Mouse (Mus musculus): Measurements from ENCODE around the gene Ttc21b. TPM values are rescaled to one million over a fixed set of nuclear protein-coding genes. Genes with fewer than 3 reads are reported as not detected.

The Ttc21b gene
- polyA plus RNA-seq, 1 experiment from 2014 or later: 11.1 TPM

GRCm38 (mm10) chr2:66178848-66179215, 77.6 kb downstream of the Ttc21b start:
- H3K9me3 ChIP-seq (ENCODE audit: control insufficient read depth, low read length): no peaks in the 10 kb centered on the region
- WGBS: 17% methylated on average over 5 of the region's 5 CpGs
- H3K4me3 ChIP-seq (ENCODE audit: low read length): no peak overlapping the region
- no peaks in the 10 kb centered on the region for H3K36me3 ChIP-seq (ENCODE audit: control insufficient read depth, insufficient read depth, low read length)
- H3K27ac ChIP-seq (ENCODE audit: low read depth, low read length): peak overlapping the region; percentile 11; the same call in 1 of the 2 replicates
- H3K27me3 ChIP-seq (replicated peaks; ENCODE audit: control insufficient read depth, insufficient read depth, low read length): no peaks in the 10 kb centered on the region
- H3K9ac ChIP-seq (ENCODE audit: low read depth, low read length): no peak overlapping the region
- peaks cover 22% of the 10 kb centered on the region for H3K4me1 ChIP-seq (ENCODE audit: control insufficient read depth, insufficient read depth, low read depth, low read length)
- peak overlapping the region; percentile 49 for H3K4me2 ChIP-seq (ENCODE audit: low read length)
- 0 out of 2 replicates have a peak, but pooled peaks have one; percentile 22 for ATAC-seq

GRCm38 (mm10) chr2:66177886-66178847, 78.2 kb downstream of the Ttc21b start:
- H3K36me3 ChIP-seq (ENCODE audit: control insufficient read depth, insufficient read depth, low read length): no peaks in the 10 kb centered on the region
- peaks cover 22% of the 10 kb centered on the region for H3K4me1 ChIP-seq (ENCODE audit: control insufficient read depth, insufficient read depth, low read depth, low read length)
- H3K9me3 ChIP-seq (ENCODE audit: control insufficient read depth, low read length): no peaks in the 10 kb centered on the region
- no peak overlapping the region for H3K4me3 ChIP-seq (ENCODE audit: low read length)
- H3K27me3 ChIP-seq (replicated peaks; ENCODE audit: control insufficient read depth, insufficient read depth, low read length): no peaks in the 10 kb centered on the region
- peak; percentile 79 for ATAC-seq
- H3K27ac ChIP-seq (ENCODE audit: low read depth, low read length): peak overlapping the region; percentile 75
- H3K4me2 ChIP-seq (ENCODE audit: low read length): peak overlapping the region; percentile 49
- no peak overlapping the region for H3K9ac ChIP-seq (ENCODE audit: low read depth, low read length)
- WGBS: 13% methylated on average over 9 of the region's 9 CpGs

DNA sequence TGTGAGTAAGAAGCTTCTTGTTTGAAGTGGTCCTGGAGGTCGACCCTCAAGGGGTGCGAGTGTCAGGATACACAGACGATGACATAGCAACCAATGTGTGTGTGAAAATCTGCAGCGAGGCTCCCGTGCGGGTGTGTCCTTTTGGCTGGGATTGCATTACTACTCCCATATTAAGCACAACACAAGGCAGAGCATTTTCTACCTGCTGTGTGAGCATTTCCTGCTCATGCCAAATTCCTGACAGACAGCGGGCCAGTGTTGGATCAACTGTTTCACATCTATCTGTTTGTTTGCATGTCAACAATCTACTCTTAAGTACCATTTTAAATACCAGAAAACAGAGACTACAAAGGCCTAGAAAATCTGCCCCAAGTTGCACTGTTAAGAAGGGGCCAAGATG, 79.4 kb downstream of the Ttc21b start:
- no peak overlapping the region for H3K4me2 ChIP-seq (ENCODE audit: low read length)
- H3K27me3 ChIP-seq (replicated peaks; ENCODE audit: control insufficient read depth, insufficient read depth, low read length): no peaks in the 10 kb centered on the region
- H3K9ac ChIP-seq (ENCODE audit: low read depth, low read length): no peak overlapping the region
- peaks cover 22% of the 10 kb centered on the region for H3K4me1 ChIP-seq (ENCODE audit: control insufficient read depth, insufficient read depth, low read depth, low read length)
- WGBS: 57% methylated on average over 7 of the region's 7 CpGs
- ATAC-seq: no peak
- H3K27ac ChIP-seq (ENCODE audit: low read depth, low read length): no peak overlapping the region
- no peaks in the 10 kb centered on the region for H3K36me3 ChIP-seq (ENCODE audit: control insufficient read depth, insufficient read depth, low read length)
- H3K9me3 ChIP-seq (ENCODE audit: control insufficient read depth, low read length): no peaks in the 10 kb centered on the region
- no peak overlapping the region for H3K4me3 ChIP-seq (ENCODE audit: low read length)

DNA sequence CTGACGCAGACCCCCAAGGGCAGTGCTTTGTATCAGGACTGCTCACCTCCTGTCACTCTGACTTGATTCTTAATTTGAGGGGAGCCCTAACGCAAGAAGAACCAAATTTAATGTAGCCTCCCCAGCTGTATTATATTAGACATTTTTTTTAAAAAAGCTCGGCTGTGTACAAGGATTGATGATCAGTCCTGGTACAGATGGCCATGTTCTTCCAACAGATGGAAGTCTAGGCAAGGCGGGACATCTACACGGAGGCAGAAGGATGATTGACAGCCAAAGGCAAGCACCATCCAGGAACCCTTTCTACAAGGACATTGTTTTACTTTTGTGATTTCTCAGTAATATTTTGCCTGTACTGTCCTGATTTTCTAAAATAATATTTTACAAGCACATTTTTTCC, 83.3 kb downstream of the Ttc21b start:
- Histone ChIP-seq H3K27ac (ENCODE audit: low read depth, low read length) (no peak overlapping the region), H3K4me3 (ENCODE audit: low read length) (no peak overlapping the region), H3K9ac (ENCODE audit: low read depth, low read length) (no peak overlapping the region), H3K9me3 (ENCODE audit: control insufficient read depth, low read length) (no peaks in the 10 kb centered on the region), H3K4me1 (ENCODE audit: control insufficient read depth, insufficient read depth, low read depth, low read length) (peaks cover 12% of the 10 kb centered on the region), H3K27me3 (replicated peaks; ENCODE audit: control insufficient read depth, insufficient read depth, low read length) (no peaks in the 10 kb centered on the region), H3K4me2 (ENCODE audit: low read length) (no peak overlapping the region), H3K36me3 (ENCODE audit: control insufficient read depth, insufficient read depth, low read length) (no peaks in the 10 kb centered on the region)
- no peak; the same call in 1 of the 2 replicates for ATAC-seq
- 61% methylated on average over 5 of the region's 5 CpGs for WGBS

- H3K36me3 ChIP-seq (ENCODE audit: control insufficient read depth, insufficient read depth, low read length): no peaks in the 10 kb centered on the region
- no peak overlapping the region for H3K9ac ChIP-seq (ENCODE audit: low read depth, low read length)
- no peaks in the 10 kb centered on the region for H3K9me3 ChIP-seq (ENCODE audit: control insufficient read depth, low read length)
- no peak overlapping the region for H3K27ac ChIP-seq (ENCODE audit: low read depth, low read length)
- no peaks in the 10 kb centered on the region for H3K27me3 ChIP-seq (replicated peaks; ENCODE audit: control insufficient read depth, insufficient read depth, low read length)
- H3K4me2 ChIP-seq (ENCODE audit: low read length): no peak overlapping the region
- H3K4me3 ChIP-seq (ENCODE audit: low read length): no peak overlapping the region
- 90% methylated on average over 3 of the region's 3 CpGs for WGBS
- H3K4me1 ChIP-seq (ENCODE audit: control insufficient read depth, insufficient read depth, low read depth, low read length): no peaks in the 10 kb centered on the region
- no peak for ATAC-seq
Measured at GRCm38 (mm10) chr2:66171643-66172042, 84.8 kb downstream of the Ttc21b start.

DNA sequence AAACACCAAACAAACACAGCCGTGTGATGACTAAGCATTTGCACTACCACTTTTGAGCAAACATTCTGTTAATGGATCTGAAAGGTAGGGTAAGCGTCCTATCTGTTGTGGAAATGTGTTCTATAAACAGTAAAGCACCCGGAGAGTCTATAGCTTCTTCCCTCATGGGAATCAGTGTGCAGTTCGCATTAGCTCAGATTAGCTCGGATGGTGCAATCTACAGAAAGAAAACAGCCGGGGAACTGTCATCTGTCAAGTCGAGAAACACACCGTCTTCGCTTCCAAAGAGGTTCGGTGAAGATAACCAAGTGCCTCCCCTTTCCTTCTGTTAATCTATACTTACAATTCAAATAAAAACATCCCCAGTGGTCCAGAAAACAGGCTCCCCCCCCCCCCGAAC, 85.7 kb downstream of the Ttc21b start:
- ATAC-seq: no peak
- H3K4me1 ChIP-seq (ENCODE audit: control insufficient read depth, insufficient read depth, low read depth, low read length): no peaks in the 10 kb centered on the region
- H3K4me3 ChIP-seq (ENCODE audit: low read length): no peak overlapping the region
- no peaks in the 10 kb centered on the region for H3K36me3 ChIP-seq (ENCODE audit: control insufficient read depth, insufficient read depth, low read length)
- no peaks in the 10 kb centered on the region for H3K9me3 ChIP-seq (ENCODE audit: control insufficient read depth, low read length)
- no peaks in the 10 kb centered on the region for H3K27me3 ChIP-seq (replicated peaks; ENCODE audit: control insufficient read depth, insufficient read depth, low read length)
- no peak overlapping the region for H3K27ac ChIP-seq (ENCODE audit: low read depth, low read length)
- no peak overlapping the region for H3K4me2 ChIP-seq (ENCODE audit: low read length)
- no peak overlapping the region for H3K9ac ChIP-seq (ENCODE audit: low read depth, low read length)
- 74% methylated on average over 11 of the region's 11 CpGs for WGBS

- H3K4me1 ChIP-seq (ENCODE audit: control insufficient read depth, insufficient read depth, low read depth, low read length): no peaks in the 10 kb centered on the region
- H3K9ac ChIP-seq (ENCODE audit: low read depth, low read length): no peak overlapping the region
- WGBS: 97% methylated on average over 8 of the region's 8 CpGs
- no peak for ATAC-seq
- no peak overlapping the region for H3K4me2 ChIP-seq (ENCODE audit: low read length)
- H3K9me3 ChIP-seq (ENCODE audit: control insufficient read depth, low read length): no peaks in the 10 kb centered on the region
- no peaks in the 10 kb centered on the region for H3K36me3 ChIP-seq (ENCODE audit: control insufficient read depth, insufficient read depth, low read length)
- no peaks in the 10 kb centered on the region for H3K27me3 ChIP-seq (replicated peaks; ENCODE audit: control insufficient read depth, insufficient read depth, low read length)
- H3K27ac ChIP-seq (ENCODE audit: low read depth, low read length): no peak overlapping the region
- H3K4me3 ChIP-seq (ENCODE audit: low read length): no peak overlapping the region
Measured at GRCm38 (mm10) chr2:66165025-66165424, 91.4 kb downstream of the Ttc21b start.

- no peak overlapping the region for H3K27ac ChIP-seq (ENCODE audit: low read depth, low read length)
- H3K9ac ChIP-seq (ENCODE audit: low read depth, low read length): no peak overlapping the region
- H3K4me2 ChIP-seq (ENCODE audit: low read length): no peak overlapping the region
- no peaks in the 10 kb centered on the region for H3K36me3 ChIP-seq (ENCODE audit: control insufficient read depth, insufficient read depth, low read length)
- peak; percentile 81 for ATAC-seq
- no peaks in the 10 kb centered on the region for H3K9me3 ChIP-seq (ENCODE audit: control insufficient read depth, low read length)
- 61% methylated on average over 7 of the region's 7 CpGs for WGBS
- no peak overlapping the region for H3K4me3 ChIP-seq (ENCODE audit: low read length)
- H3K27me3 ChIP-seq (replicated peaks; ENCODE audit: control insufficient read depth, insufficient read depth, low read length): no peaks in the 10 kb centered on the region
- no peaks in the 10 kb centered on the region; the same call in 1 of the 2 replicates for H3K4me1 ChIP-seq (ENCODE audit: control insufficient read depth, insufficient read depth, low read depth, low read length)
Measured at GRCm38 (mm10) chr2:66158140-66158915, 98.1 kb downstream of the Ttc21b start.

DNA sequence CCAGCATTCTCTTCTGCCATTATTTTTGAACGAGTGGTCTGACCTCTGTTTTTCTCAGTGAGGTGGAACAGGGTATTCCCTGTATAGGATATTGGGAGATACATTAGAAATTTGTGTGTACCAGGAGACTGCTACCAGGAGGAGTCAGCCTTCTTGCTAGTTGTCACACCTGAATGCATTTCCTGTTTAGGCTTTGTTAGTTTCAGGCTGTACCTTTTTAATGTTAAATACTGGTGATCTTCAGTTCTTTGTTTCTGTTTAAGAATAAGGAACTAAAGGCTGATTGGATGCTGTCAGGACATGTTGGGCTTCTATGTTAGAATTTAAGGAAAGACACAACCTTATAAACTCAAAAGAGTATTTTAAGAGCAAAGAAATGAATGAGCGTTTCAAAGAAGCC, 105.0 kb downstream of the Ttc21b start:
- Histone ChIP-seq H3K36me3 (ENCODE audit: control insufficient read depth, insufficient read depth, low read length) (no peaks in the 10 kb centered on the region), H3K4me1 (ENCODE audit: control insufficient read depth, insufficient read depth, low read depth, low read length) (no peaks in the 10 kb centered on the region), H3K4me2 (ENCODE audit: low read length) (no peak overlapping the region), H3K27ac (ENCODE audit: low read depth, low read length) (no peak overlapping the region), H3K4me3 (ENCODE audit: low read length) (no peak overlapping the region), H3K9ac (ENCODE audit: low read depth, low read length) (no peak overlapping the region), H3K9me3 (ENCODE audit: control insufficient read depth, low read length) (no peaks in the 10 kb centered on the region), H3K27me3 (replicated peaks; ENCODE audit: control insufficient read depth, insufficient read depth, low read length) (no peaks in the 10 kb centered on the region)
- WGBS: 76% methylated on average over 2 of the region's 2 CpGs
- no peak for ATAC-seq

Measured in hindbrain, embryonic 16.5 days (tissue).